Mouse (Mus musculus): ENCODE data around the gene Ccdc149. TPM values are rescaled to one million over a fixed set of nuclear protein-coding genes. Genes with fewer than 3 reads are reported as not detected.

Gene Ccdc149
- total and polyA plus RNA-seq, 3 experiments, result not detected

DNA sequence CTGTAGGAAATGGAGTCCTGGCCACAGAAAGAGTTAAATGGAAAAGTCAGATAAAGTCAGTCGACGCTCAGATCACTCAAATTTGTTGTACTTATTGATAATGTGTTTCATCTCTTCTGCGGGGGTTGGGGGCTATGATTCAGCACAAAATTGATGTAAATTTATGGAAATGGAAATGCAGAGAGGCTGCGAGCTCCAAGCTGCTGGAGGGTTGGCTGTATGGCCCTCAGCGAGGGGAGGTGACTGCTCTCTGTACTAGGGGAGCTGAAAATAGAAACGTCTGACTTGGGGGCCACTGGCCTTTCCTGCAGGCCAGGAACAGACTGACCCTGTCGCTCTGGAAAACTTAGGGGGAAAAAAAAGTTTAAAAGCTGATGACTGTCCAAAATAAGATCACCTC lies 5.5 kb upstream of the Ccdc149 start:
- Histone ChIP-seq H3K9me3 (replicated peaks; ENCODE audit: low read length) (peaks cover 26% of the 10 kb centered on the region), H3K36me3 (replicated peaks in 1 of 2; ENCODE audit: control insufficient read depth in 1 of 2, insufficient read depth in 1 of 2, low read length in 1 of 2) (no peaks in the 10 kb centered on the region), H3K4me2 (ENCODE audit: insufficient read depth, low read depth, poor library complexity, severe bottlenecking) (no peak overlapping the region), H3K79me2 (replicated peaks; ENCODE audit: control insufficient read depth, extremely low read depth, insufficient read depth, poor library complexity, severe bottlenecking) (no peaks in the 10 kb centered on the region), H3K4me3 (replicated peaks in 1 of 3; ENCODE audit: low read depth in 2 of 3, low read length in 2 of 3, poor library complexity in 1 of 3) (no peak overlapping the region), H3K9ac (ENCODE audit: insufficient read depth, low read depth) (no peak overlapping the region), H3K4me1 (ENCODE audit: control insufficient read depth in 1 of 2, insufficient read depth in 2 of 2) (no peaks in the 10 kb centered on the region), H3K27me3 (replicated peaks) (no peaks in the 10 kb centered on the region), H3K27ac (ENCODE audit: insufficient read depth, low read depth) (no peak overlapping the region)
- DNase-seq (ENCODE audit: extremely low read depth), result no peak
- dilution Hi-C loops (cut with MboI; ENCODE audit: extremely low pct_ligation_motif_present, extremely low pct_unique_long_range_greater_than_20kb, low sequenced_read_pairs) (no loop called here), in situ Hi-C loops (cut with MboI; ENCODE audit: low pct_ligation_motif_present, low pct_unique_long_range_greater_than_20kb, low sequenced_read_pairs) (no loop called here)
- TF ChIP-seq TCF12 (IDR thresholded peaks at IDR 0.05; ENCODE audit: low read depth, low read length), result no peak

DNA sequence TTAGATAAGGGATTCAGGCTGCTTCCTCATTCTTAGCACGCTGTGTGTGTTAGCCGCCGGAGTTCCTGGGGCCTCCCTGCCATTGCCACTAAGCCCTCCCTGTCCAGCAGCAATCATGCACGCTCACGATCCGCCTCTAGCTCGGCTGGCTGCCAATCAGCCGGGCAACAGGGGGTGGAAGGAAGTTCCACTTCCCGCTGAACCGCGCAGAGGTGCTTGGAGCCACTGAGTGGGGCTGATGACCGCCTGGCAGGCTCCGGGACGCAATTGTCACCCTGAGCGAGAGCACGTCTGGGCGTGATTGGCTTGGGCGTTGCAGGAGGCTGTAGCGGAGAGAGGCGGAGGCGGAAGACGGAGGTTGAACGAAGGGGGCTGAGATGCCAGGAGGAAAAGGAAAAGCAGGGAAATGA lies 5.0 kb upstream of the Ccdc149 start:
- no peaks in the 10 kb centered on the region for H3K27me3 ChIP-seq (replicated peaks)
- no peak overlapping the region for H3K9ac ChIP-seq (ENCODE audit: insufficient read depth, low read depth)
- TF ChIP-seq RCOR1 (conservative IDR thresholded peaks at IDR 0.05; ENCODE audit: low read depth, low read length) (no peak), USF2 (conservative IDR thresholded peaks at IDR 0.05; ENCODE audit: low read depth, low read length) (no peak), JUN (IDR thresholded peaks at IDR 0.05; ENCODE audit: insufficient read depth, low read depth, low read length) (no peak), ZC3H11A (IDR thresholded peaks at IDR 0.05; ENCODE audit: low read depth, low read length) (no peak), HCFC1 (IDR thresholded peaks at IDR 0.05; ENCODE audit: low read depth, low read length) (no peak), ETS1 (conservative IDR thresholded peaks at IDR 0.05; ENCODE audit: low read depth, low read length) (no peak), GABPA (IDR thresholded peaks at IDR 0.05; ENCODE audit: insufficient replicate concordance, low read depth, low read length) (no peak), CHD2 (IDR thresholded peaks at IDR 0.05; ENCODE audit: low read length) (no peak), PAX5 (IDR thresholded peaks at IDR 0.05; ENCODE audit: low read length) (no peak), JUND (conservative IDR thresholded peaks at IDR 0.05; ENCODE audit: low read depth, low read length) (no peak), MYC (IDR thresholded peaks at IDR 0.05; ENCODE audit: low read depth, low read length) (no peak), NELFE (IDR thresholded peaks at IDR 0.05; ENCODE audit: low read depth, low read length) (no peak), CHD1 (IDR thresholded peaks at IDR 0.05; ENCODE audit: low read depth, low read length) (no peak), TBP (conservative IDR thresholded peaks at IDR 0.05; ENCODE audit: low read depth, low read length) (no peak), POLR2A (IDR thresholded peaks at IDR 0.05; ENCODE audit: low read depth, low read length) (no peak), ZMIZ1 (IDR thresholded peaks at IDR 0.05; ENCODE audit: low read depth, low read length) (no peak), E2F4 (IDR thresholded peaks at IDR 0.05; ENCODE audit: insufficient replicate concordance, low read depth, low read length) (no peak)

More for the DNA sequence above, 5.0 kb upstream of the Ccdc149 start:
- Histone ChIP-seq H3K4me1 (ENCODE audit: control insufficient read depth in 1 of 2, insufficient read depth in 2 of 2) (no peaks in the 10 kb centered on the region), H3K27ac (ENCODE audit: insufficient read depth, low read depth) (no peak overlapping the region), H3K36me3 (replicated peaks in 1 of 2; ENCODE audit: control insufficient read depth in 1 of 2, insufficient read depth in 1 of 2, low read length in 1 of 2) (no peaks in the 10 kb centered on the region), H3K4me2 (ENCODE audit: insufficient read depth, low read depth, poor library complexity, severe bottlenecking) (no peak overlapping the region), H3K79me2 (replicated peaks; ENCODE audit: control insufficient read depth, extremely low read depth, insufficient read depth, poor library complexity, severe bottlenecking) (no peaks in the 10 kb centered on the region), H3K9me3 (replicated peaks; ENCODE audit: low read length) (peaks cover 26% of the 10 kb centered on the region), H3K4me3 (replicated peaks in 1 of 3; ENCODE audit: low read depth in 2 of 3, low read length in 2 of 3, poor library complexity in 1 of 3) (no peak overlapping the region)
- in situ Hi-C loops (cut with MboI; ENCODE audit: low pct_ligation_motif_present, low pct_unique_long_range_greater_than_20kb, low sequenced_read_pairs), result no loop called here
- dilution Hi-C loops (cut with MboI; ENCODE audit: extremely low pct_ligation_motif_present, extremely low pct_unique_long_range_greater_than_20kb, low sequenced_read_pairs), result no loop called here
- DNase-seq (ENCODE audit: extremely low read depth), result no peak
